Comparison of ENCODE assay signal across 16 mouse cellular contexts in the genomic region with DNA sequence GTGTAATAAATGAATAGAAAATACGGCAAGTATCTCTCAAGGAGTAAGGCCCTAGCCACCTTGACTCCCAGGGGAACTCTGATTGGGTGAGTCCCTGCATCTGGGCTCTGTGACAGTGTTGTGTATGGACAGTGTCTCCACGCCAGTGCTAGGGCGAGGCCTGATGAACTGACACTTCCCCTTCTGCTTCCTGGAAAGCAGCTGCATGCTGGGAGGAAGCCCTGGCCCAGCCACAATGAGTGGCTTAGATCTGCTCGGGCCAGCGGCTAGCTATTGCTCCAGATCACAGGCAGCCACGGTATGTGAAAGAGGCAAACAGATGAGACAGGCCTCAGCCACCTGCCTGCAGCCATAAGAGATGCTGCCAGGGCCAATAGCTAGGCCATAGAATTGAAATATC. TPM values are rescaled to one million over a fixed set of nuclear protein-coding genes. Genes with fewer than 3 reads are reported as not detected.
DNase-seq lines count a peak whose midpoint lies in the region; ATAC-seq lines count a peak whose summit lies in the region.
"Had no signal": no experiment of that assay in that cellular context is flagged by ENCODE, and none has a peak within 500 bp of the region (broad histone marks: within the 10 kb centered on the region; RNA-seq: fewer than 3 reads in every experiment).

No protein-coding gene starts in this region.

- peak; percentile 32 to 50 for DNase-seq in spleen, postnatal 36 days (ENCODE audit: low spot score in 2 of 2)
- no peak for DNase-seq in spleen, adult 12 weeks (ENCODE audit: low spot score)
- DNase-seq in gastrocnemius, postnatal 10 days, result no peak
- DNase-seq in gastrocnemius, postnatal 4 days (ENCODE audit: low spot score in 2 of 2), result no peak
- DNase-seq: adrenal gland, postnatal 10 days; cerebellum, adult 8-10 months; cerebellum, postnatal 14 days; gastrocnemius, postnatal 14 days; heart, adult 18-20 months; heart, postnatal 10 days had no signal

- peak; percentile 81 for ATAC-seq in common myeloid progenitor, adult 5-6 weeks (replicated peaks; ENCODE audit: low read depth, poor library complexity, severe bottlenecking)
- ATAC-seq in megakaryocyte progenitor cell, adult 5-6 weeks (replicated peaks; ENCODE audit: poor library complexity), result peak; percentile 88
- ATAC-seq in cerebellum, adult (ENCODE audit: insufficient number of reproducible peaks, low FRiP score, low TSS enrichment), result no peak
- ATAC-seq: forebrain, embryonic 15.5 days; intestine, embryonic 15.5 days had no signal

RNA-seq across cellular contexts. Expression of gene Grm4, which starts 6.0 kb away (rescaled TPM):
- 0.05 TPM in 1 of 2 replicates, not detected in the other for total RNA-seq in common myeloid progenitor, adult 5-6 weeks (2017)
- not detected in 2 replicates for total RNA-seq in megakaryocyte progenitor cell, adult 5-6 weeks (2015)
- total RNA-seq in megakaryocyte progenitor cell, adult 5-6 weeks (2017), result not detected in 2 replicates
- total RNA-seq in gastrocnemius, postnatal 10 days (2021), result under 1 TPM; 0.16 to 0.32 TPM
- under 1 TPM; 0.29 to 0.39 TPM for total RNA-seq in gastrocnemius, postnatal 4 days (2021)
- total RNA-seq: gastrocnemius, postnatal 14 days; MEL had no signal

RNA-seq across cellular contexts. Expression of gene Hmga1, which starts 29.1 kb away (rescaled TPM):
- total RNA-seq in common myeloid progenitor, adult 5-6 weeks (2017), result 141 and 203 TPM in 2 replicates
- total RNA-seq in megakaryocyte progenitor cell, adult 5-6 weeks (2015), result 405 and 414 TPM in 2 replicates
- 220 and 239 TPM in 2 replicates for total RNA-seq in megakaryocyte progenitor cell, adult 5-6 weeks (2017)
- 10 to 100 TPM; 24.9 to 27.0 TPM for total RNA-seq in gastrocnemius, postnatal 10 days (2021)
- total RNA-seq in gastrocnemius, postnatal 4 days (2021), result 10 to 100 TPM; 48.5 to 51.3 TPM

RNA-seq across cellular contexts. Expression of gene AI413582, which starts 38.4 kb away (rescaled TPM):
- total RNA-seq in common myeloid progenitor, adult 5-6 weeks (2017), result 19.0 and 22.6 TPM in 2 replicates
- total RNA-seq in megakaryocyte progenitor cell, adult 5-6 weeks (2015), result 31.0 and 31.6 TPM in 2 replicates
- total RNA-seq in megakaryocyte progenitor cell, adult 5-6 weeks (2017), result 32.3 and 46.0 TPM in 2 replicates
- 1 to 10 TPM; 3.5 to 4.7 TPM for total RNA-seq in gastrocnemius, postnatal 10 days (2021)
- 1 to 10 TPM; 5.4 to 7.0 TPM for total RNA-seq in gastrocnemius, postnatal 4 days (2021)

Comparison
In these comparisons a context has a peak if more than half of its experiments do, and no peak if none do; other contexts are left out.
1. DNase-seq: peak in spleen, postnatal 36 days (2 of 2); none in spleen, adult 12 weeks (single experiment), gastrocnemius, postnatal 10 days (single experiment) and gastrocnemius, postnatal 4 days (0 of 2).